Mouse (Mus musculus) bone marrow macrophage, adult 2 months (primary cell): Measurements from ENCODE around the gene Gtdc1.

Source experiments
- CTCF ChIP-seq: IDR thresholded peaks from 2 replicates; pipeline ENCODE4 v1.5.1; 2012; ENCODE audit warnings: low read depth, mild to moderate bottlenecking, low read length, moderate library complexity
- POLR2A ChIP-seq: IDR thresholded peaks from 2 replicates; pipeline ENCODE4 v1.6.1; 2012; ENCODE audit warnings: mild to moderate bottlenecking, low read depth, low read length, borderline replicate concordance

DNA sequence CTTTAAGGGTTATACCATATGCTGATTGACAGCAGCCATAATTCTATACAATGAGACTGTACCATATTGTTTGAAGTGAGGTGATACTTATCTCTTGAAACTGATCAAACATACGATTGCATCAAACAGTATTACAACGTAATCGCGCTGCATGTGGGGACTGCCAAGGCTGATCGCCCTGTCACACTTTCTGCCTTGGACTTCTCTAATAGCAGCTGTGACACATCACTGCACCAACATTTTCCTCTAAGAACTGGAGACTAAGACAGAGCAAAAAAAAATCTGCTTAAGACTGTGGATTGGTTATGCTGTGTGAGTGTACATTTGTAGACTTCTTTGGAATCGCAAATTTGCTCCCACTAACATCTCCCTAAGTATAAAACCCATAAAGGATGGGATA lies 385.7 kb downstream of the Gtdc1 start:
- TF ChIP-seq CTCF (no peak), POLR2A (no peak)
